Mouse (Mus musculus) naive thymus-derived CD4-positive, alpha-beta T cell, adult 2 months (primary cell): ENCODE data around the gene Mettl9.

ENCODE experiments used
- DNase-seq: peaks from one replicate; pipeline ENCODE4 v3.0.0-alpha.2; 2011; ENCODE audit warnings: low read depth

Gene Mettl9

DNA sequence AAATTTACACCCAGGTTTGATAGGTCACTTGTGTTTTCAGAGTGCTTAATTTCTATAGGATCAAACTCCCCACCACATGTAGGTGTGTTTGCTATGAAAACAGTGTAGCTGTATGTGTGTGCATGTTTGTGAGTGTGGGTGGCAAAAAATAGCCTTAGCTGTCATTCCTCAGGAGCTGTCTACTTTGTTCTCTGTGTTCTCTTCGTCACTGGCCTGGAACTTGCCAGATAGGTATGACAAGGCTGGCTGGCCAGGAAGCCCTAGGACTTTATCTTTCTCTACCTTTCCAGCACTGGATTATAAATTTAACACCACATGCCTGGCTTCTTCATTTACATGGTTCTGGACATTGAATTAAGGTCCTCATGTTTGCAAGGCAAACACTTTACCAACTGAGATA is 10.0 kb downstream of the Mettl9 start:
- DNase-seq = no peak

DNA sequence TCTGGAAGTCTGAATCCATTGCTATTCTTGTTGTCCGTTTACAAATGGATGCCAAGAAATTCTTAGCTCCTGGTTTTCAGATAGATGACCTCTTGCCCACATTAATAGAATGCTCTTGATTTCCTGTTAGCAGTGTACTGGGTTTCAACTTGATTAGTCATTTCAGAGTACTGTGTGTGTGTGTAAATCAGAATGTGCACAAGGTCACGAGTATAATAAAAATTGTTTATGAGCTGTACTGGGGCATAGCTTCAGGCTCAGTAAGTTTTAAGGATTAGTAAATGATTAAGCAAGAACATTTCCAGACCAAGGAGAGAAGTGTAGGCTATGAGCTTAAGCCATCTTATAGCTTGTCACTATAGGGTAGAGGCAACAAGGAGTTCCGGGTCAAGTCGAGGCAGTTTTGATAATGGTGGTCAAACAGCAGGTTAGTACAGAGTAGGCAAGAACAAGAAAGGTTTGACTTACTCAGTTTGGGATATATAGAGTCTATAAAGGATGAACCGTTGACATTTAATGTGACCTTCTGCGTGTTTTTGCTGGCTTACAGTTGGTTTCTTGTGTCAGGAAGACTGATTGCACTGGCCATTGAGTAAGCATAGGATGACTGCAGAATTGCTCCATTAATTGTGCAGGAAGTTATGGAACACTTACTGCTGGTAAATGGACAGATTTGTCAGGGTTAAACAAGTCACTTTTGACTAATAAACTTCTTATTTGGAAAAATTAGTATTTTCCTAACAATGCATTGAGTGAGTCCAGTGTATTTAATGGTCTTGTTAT is 11.6 kb downstream of the Mettl9 start:
- DNase-seq = no peak

DNA sequence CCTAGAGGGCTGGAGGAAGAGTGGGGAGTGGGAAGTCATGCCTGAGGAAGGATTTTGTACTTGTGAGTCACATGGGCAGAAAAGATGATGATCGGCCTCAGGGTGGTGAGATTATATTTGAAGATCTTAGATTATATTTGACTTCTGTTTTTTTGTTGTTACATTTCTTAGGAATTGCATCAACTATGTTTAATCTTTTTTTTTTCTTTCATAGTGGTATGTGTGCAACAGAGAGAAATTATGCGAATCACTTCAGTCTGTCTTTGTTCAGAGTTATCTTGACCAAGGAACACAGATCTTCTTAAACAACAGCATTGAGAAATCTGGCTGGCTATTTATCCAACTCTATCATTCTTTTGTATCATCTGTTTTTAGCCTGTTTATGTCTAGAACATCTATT is 13.4 kb downstream of the Mettl9 start:
- DNase-seq = no peak

- DNase-seq = no peak
Measured at GRCm38 (mm10) chr7:121053071-121053470, 18.8 kb downstream of the Mettl9 start.

DNA sequence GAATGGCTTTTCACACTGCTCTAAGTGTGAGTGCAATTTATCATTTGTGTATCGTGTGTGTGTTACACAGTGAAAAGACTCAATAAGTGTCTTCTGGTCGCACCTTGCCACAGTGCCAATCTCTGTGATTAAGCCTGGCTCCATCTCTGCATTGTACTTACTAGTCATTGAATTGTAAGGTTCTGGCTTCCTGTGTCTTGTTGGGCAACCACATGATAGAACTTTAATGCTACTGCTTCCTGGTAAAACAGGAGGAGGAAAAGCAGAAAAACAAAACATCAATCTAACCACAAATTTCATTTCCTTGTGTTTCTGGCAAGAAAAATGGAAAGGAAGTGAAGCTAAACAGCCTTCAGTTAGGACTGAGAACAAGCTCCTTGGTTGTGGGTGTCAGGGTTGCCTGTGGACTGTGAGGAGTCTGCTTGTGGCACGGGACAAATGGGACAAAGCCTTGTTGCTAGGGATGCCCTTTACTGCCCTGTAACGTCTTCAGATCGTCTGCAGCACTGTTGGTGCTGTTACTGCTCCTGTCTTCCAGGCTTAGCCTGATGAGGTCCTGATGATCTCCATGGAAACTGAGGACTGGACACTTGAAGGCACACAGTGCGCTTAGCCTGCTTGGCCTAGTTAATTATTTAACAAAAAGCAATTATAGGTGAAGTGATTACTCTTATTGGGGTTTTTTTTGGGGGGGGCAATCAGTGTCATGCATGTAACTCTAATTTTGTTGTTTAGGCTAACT is 25.4 kb downstream of the Mettl9 start:
- DNase-seq = peak; percentile 77

DNA sequence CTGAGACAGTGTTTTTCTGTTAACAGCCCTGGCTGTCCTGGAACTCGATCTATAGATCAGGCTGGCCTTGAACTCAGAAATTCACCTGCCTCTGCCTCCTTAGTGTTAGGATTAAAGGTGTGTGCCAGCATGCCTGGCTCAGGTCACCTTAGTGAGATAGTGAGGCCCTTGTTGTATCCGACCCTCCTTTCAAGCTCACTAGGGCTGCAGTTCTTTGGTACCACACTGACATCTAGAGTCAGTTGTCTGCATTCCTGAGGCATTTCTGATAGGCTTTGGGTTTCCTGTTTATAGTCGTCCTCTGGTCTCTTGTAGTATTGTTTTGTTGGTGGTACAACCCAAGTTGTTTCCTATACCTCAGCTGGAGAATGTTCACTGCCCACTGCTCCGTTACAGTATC is 30.1 kb downstream of the Mettl9 start:
- DNase-seq = peak; percentile 84

GRCm38 (mm10) chr7:121071276-121071675 is 37.0 kb downstream of the Mettl9 start:
- DNase-seq = no peak

DNA sequence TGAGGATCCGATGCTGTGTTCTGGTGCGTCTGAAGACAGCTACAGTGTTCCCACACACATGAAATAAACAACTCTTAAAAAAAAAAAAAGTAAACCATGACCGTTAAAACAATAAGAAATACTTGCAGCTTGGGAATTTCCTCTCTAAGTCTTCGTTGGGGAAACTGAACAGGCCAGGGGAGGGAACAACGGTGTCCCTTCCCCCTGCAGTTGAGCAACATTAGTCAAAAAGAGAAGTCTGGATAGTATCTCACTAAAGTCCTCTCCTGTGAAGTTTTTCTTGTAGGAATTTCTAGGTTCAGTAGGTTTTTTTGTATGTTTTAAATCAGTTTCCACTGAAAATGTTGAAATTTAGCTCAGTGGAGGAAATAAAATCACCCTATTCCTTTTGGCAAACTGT is 38.3 kb downstream of the Mettl9 start:
- DNase-seq = no peak

DNA sequence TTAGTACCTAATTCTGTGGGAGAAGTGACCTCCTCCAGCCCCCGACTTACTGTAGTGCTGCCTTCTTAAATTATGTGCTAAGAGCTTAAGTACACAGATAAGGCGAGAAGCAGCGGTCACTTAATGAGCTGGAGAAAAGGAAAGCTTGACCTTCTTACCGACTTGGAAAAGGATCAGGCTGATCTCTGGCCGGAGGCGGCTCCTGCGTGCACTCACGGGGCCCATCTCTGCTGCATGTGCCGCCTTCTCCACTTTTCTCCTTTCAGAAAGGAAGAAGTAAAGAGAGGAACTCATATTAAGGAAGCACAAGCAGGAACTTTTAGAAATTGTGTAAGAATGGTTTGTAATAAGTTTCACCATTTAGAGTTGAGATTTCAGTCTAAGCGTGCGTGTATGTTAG is 40.0 kb downstream of the Mettl9 start, which contains the start of gene Igsf6:
TSS of gene Igsf6 (minus strand) at position 292 of the 400 bp plus-strand sequence.
- DNase-seq = no peak

DNA sequence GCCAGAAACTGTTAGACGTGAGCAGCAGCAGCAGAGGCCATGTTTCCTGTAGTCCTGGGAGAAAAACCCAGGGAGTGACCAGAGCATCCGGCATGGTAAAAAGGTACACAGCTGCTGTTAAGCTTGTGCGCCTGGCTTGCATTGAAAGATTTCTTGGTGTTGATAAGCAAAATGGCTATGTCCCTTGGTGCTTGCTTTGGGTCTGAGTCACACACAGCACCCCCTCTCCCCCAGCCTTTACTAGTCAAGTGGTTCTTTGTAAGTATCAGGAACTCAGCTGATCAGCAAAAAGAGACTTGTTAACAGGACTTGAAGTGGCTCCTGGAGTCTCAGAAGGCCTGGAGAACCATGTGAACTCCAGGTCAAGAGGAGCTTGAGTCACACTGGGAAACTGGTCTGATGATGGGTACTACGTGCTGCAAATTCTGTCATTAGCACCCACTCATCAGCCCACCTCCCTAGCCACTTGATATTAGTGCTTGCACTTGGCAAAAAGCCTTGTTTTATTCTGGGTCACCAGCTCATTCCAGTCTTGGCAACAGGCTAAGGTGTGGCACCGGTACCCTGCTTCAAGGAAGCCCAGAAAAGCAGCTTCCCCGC is 40.7 kb downstream of the Mettl9 start:
- DNase-seq = no peak

DNA sequence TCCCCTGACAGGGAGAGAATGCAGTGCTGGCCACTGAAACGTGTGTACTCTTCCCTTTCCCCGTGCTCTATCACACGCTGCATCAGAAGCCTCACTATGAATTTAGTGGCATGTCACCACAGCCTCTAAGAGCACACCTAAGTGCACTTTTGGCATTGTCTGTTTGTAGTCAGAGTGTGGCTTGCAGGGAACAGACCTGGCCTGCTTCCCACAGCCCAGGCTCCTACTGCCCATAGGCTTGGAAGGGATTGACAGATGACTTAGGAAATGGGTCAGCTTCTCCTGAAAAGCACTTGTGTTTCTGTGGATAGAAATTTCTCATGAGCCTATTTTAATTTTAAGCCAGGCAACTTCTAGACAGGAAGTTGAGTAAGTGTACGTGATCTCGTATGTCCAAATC is 41.2 kb downstream of the Mettl9 start:
- no peak for DNase-seq

DNA sequence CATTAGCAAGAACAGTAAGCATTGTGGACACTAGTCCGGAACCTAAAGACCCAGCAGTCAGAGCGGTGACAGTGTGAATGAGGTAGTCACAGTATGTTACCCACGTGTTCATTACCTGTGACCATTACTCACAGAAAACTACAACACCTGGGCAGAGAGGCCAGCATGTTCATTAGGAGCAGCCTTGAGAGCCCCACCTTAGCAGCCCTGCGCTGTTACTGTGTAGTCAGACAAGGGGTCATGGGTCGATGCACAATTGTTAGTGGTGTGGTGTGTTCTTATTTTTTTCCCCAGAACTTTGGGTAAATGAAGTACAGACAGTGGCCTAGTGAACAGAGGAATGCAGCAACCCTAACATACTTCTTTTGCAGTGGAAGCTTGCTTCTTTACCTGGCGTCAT is 43.1 kb downstream of the Mettl9 start:
- DNase-seq = no peak

DNA sequence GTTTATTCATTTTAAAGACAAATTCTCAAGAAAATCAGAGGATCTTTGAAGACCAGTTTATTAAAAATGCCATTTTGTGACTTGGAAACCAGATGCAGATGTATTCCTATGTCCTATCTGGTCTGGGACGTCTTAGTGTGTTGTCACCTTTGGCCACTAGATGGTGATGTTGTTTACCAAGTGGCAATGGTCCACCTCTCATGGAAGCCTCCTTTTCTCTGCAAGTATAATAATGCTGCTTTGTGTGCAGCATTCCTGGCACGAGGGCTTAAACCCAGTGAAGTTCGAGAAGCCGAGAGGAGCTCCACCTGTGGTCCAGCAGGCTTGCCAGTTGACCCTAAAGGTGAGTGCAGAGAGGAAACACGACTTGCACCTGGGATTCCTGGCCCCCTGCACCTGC is 43.6 kb downstream of the Mettl9 start:
- DNase-seq = peak; percentile 59

GRCm38 (mm10) chr7:121081350-121081749 is 47.1 kb downstream of the Mettl9 start, which contains the start of gene Otoa:
Gene Otoa, plus strand, starts transcription at chr7:121081650.
- DNase-seq = no peak

DNA sequence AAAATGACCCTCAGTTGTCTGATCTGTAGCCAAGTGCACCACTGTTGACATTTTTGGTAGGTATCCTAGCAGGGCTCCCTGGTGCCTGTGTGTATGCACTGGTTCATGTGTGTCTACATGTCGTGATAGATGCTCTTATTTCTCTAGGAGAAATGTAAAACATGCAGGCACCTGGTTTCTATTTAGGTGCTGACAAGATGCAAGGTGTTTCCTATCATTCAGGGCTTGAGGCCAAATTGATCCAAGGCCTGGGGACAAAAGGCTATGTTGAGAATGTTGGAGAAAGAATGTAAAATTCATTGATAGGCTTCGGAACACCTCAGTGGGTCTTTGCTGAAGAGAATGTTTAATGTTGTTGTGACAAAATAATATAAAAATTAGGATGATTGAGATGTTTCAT is 47.6 kb downstream of the Mettl9 start:
- DNase-seq = no peak

DNA sequence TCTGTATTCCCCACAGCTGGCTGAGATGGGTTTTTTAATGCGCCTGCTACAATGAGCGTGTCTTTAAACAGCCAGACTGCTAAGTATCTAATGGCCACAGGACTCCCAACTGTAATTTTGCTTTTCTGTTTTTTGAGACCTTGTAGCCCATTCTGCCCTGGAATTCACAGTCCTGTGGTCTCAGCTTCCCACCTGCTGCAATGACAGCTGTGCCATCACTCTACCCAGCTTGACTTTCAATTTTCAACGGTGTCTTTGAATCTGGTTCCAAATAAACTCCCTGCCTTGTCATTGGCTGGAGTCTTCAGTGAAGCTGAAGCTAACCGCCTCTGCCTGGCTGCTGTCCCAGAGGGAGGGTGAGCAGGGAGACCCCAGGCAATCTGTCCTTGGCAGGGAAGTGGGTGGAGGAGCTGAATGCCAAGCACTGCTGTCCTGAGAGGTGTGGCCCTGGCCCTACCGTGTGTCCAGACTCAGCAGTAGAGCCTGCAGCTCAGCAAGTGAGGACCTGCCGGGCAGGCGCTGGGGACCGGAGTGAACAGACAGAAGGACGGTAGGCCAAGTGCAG is 48.8 kb downstream of the Mettl9 start:
- DNase-seq = no peak

GRCm38 (mm10) chr7:121084840-121085453 is 50.7 kb downstream of the Mettl9 start:
- no peak for DNase-seq

- DNase-seq = no peak
Measured at GRCm38 (mm10) chr7:121085500-121085899, 51.3 kb downstream of the Mettl9 start.

GRCm38 (mm10) chr7:121088745-121089144 is 54.5 kb downstream of the Mettl9 start:
- no peak for DNase-seq

DNA sequence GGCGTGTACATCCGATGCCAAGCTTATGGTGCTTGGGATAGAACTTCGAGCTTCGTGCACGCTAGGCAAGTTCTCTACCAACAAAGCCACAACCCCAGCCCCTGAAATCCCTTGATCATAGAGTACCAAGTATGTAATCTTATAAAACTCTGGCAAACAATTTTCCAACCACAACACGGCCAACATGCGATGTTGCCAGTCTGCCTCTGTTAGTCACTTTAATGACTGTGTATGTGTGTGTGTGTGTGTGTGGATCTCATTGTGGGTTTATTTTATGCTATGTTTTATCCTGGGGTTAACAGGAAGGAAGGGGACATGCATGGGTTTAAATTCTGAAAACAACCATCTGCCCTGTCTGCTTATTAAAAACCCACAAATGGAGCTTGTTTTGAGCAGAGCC is 56.5 kb downstream of the Mettl9 start:
- DNase-seq = no peak

DNA sequence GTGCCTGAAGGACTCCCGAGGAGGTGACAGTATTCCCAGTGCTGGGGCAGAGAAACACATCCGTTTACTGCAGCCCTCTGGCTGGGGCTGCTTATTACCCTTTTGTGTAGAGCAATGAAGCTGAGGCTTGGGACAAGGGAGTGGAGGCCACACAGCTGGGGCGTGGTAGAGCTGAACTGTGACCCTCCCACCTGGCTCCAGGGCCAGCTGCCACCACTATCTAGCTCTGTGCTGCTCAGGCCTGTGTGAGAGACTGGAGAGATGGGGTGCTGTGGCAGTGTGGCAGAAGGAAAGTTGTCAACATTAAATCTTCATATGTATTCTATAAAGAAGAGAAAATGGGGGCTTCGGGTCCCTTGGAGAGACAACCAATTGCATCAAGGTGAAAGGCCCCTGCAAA is 58.8 kb downstream of the Mettl9 start:
- no peak for DNase-seq
